Mouse (Mus musculus) layer of hippocampus, postnatal 36 days (tissue): ENCODE measurements at regions not wholly inside any gene's neighbourhood (a gene's known extent, or its start where the extent isn't known, plus 50 kb on each side); places are given as distances from the start of the nearest gene placed in this dataset.
"Not testable (repeated sequence)": the region's sequence is repeated elsewhere in the genome, so short reads cannot be mapped to it uniquely, and the experiment has no call there.

Source experiments
- DNase-seq, 2 experiments: peaks; one replicate each; pipeline ENCODE4 v3.0.0; 2022

- DNase-seq, result peak; percentile 64 to 69
These were observed 68.3 kb downstream of the Hsp90b1 start for GRCm38 (mm10) chr10:86636953-86637376.

GRCm38 (mm10) chr10:86636515-86636914, 68.8 kb downstream of the Hsp90b1 start:
- not testable (repeated sequence) for DNase-seq

GRCm38 (mm10) chr10:86626734-86627133, 78.6 kb downstream of the Hsp90b1 start:
- not testable (repeated sequence) for DNase-seq

GRCm38 (mm10) chr10:86617958-86618664, 87.2 kb downstream of the Hsp90b1 start:
- not testable (repeated sequence) for DNase-seq

- not testable (repeated sequence) for DNase-seq
These were observed 93.0 kb downstream of the Hsp90b1 start for GRCm38 (mm10) chr10:86612341-86612740.

GRCm38 (mm10) chr10:86610027-86610426, 95.3 kb downstream of the Hsp90b1 start:
- not testable (repeated sequence) for DNase-seq

GRCm38 (mm10) chr10:86600843-86601242, 102.1 kb upstream of the Syn3 start:
- DNase-seq, result not testable (repeated sequence)

- DNase-seq, result not testable (repeated sequence)
These were observed 101.3 kb upstream of the Syn3 start for GRCm38 (mm10) chr10:86599991-86600390.

- not testable (repeated sequence) for DNase-seq
These were observed 91.5 kb upstream of the Syn3 start for GRCm38 (mm10) chr10:86590211-86590610.

- not testable (repeated sequence) for DNase-seq
These were observed 68.2 kb upstream of the Syn3 start for GRCm38 (mm10) chr10:86566875-86567274.

- no peak for DNase-seq
These were observed 57.1 kb upstream of the Syn3 start for GRCm38 (mm10) chr10:86555843-86556242.
